Mouse (Mus musculus): ENCODE measurements around the gene 4930558K02Rik.

4930558K02Rik gene

DNA sequence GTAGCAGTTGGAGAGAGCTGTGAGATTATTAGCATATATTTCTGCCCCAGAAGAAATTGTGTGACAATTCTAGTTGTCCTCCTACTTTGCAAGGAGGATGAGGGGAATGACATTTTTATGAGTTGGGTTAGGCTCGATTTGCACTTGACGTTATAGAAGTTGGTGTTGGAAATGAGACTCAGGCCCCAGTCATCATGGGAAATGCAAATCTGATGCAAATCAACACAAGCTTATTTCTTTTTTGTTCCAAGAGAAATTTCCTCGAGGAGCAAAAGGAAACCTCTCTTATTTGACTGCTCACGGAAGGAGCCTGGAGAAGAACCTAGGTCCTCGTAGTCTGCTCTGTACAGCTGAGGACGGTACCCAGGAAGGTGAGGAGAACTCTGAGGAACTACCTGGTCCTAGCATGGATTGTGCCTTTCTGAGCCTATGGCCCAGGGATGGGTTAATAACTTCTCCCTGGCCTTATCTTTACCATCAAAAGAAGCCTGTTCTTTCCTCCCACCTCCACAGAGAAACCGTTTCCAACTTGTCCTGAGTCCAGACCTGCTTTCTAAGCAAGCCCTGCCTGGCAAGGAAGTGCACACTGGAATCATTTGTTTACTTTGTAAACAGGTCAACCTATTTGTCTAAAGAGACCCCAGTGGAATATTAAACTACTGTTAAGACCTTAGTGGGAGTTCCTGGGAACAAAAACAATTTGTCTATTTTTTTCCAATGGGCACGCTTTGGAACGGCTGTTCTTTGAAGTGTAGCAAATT, 76.6 kb downstream of the 4930558K02Rik start:
- DNase-seq (ENCODE audit: low read depth, low spot score): no peak

GRCm38 (mm10) chr1:161900129-161900528, 79.3 kb downstream of the 4930558K02Rik start:
- no peak for DNase-seq (ENCODE audit: low read depth, low spot score)

GRCm38 (mm10) chr1:161897235-161897634, 82.2 kb downstream of the 4930558K02Rik start:
- no peak for DNase-seq (ENCODE audit: low read depth, low spot score)

- DNase-seq (ENCODE audit: low read depth, low spot score): no peak
These were observed 83.3 kb downstream of the 4930558K02Rik start for GRCm38 (mm10) chr1:161896130-161896529.

DNA sequence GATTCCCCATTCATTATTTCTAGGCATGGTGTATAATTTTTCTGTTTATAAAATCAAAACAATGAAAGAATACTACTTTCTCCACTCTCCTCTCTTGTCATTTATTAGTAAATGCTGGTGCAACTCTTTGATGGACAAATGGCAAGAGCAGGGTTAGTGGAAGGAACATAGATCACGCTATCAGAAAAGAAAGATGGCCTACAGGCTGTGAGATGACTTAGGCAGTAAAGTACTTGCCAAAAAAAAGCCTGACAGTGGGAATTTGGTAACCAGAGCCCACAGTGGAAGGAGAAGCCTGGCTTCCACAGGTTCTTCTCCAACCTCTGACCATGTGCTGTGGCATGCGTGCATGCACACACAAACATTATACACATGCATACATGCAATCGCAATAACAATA, 84.4 kb downstream of the 4930558K02Rik start:
- no peak for DNase-seq (ENCODE audit: low read depth, low spot score)

DNA sequence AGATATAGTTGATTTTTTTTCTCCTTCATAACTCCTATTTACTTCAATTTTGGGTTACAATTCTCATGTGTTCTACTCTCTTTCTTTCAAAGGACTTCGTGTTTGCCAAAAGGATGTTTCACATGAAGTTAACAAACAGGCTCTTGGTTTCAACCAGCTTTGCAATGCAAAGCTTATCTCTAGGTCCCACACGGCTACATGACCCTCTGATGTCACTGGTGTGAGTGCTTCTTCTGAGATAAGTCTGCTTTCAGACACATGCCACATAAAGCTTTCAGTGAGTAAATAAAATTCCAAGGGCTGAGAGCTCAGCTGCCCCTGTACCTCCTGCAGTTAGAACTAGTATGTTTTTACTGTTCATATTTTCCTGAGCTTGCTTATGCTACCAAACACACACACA, 84.9 kb downstream of the 4930558K02Rik start:
- no peak for DNase-seq (ENCODE audit: low read depth, low spot score)

DNA sequence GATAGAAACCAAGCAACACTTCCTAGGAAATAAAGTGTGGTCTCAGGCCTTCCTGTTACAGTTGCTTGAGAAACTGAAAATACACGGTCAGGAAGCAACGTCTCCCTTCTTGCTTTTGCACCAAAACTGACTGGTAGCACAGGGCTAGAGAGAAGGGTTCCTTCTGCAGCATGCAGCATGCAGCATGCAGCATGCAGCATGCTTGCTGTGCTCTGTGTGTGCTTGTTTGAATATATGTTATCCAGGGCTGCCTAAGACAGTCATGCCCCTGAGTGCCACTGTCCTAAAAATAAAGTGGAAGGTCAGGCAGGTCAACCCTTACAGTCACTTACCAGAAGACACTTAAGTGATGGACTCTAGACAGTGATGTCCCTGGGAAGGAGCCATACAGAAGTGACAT, 85.3 kb downstream of the 4930558K02Rik start:
- DNase-seq (ENCODE audit: low read depth, low spot score): no peak
